Mouse (Mus musculus) bone marrow macrophage, adult 2 months (primary cell): ENCODE data around the gene Itga8. TPM values are rescaled to one million over a fixed set of nuclear protein-coding genes. Genes with fewer than 3 reads are reported as not detected.

ENCODE experiments used
- H3K27ac ChIP-seq: 2 replicates; pipeline ENCODE4 v1.5.1; 2012; ENCODE audit warnings: low read depth, low read length; ENCODE audit not compliant: insufficient read depth
- H3K4me1 ChIP-seq: 2 replicates; pipeline ENCODE4 v1.6.1; 2012; ENCODE audit warnings: low read length; ENCODE audit not compliant: control insufficient read depth, insufficient read depth
- H3K4me3 ChIP-seq: 2 replicates; pipeline ENCODE4 v1.5.1; 2012; ENCODE audit warnings: mild to moderate bottlenecking, low read length, moderate library complexity; ENCODE audit not compliant: insufficient read depth
- CTCF ChIP-seq: IDR thresholded peaks from 2 replicates; pipeline ENCODE4 v1.5.1; 2012; ENCODE audit warnings: low read depth, mild to moderate bottlenecking, low read length, moderate library complexity
- POLR2A ChIP-seq: IDR thresholded peaks from 2 replicates; pipeline ENCODE4 v1.6.1; 2012; ENCODE audit warnings: mild to moderate bottlenecking, low read depth, low read length, borderline replicate concordance
- polyA plus RNA-seq: library from polyadenylated mRNA; stranded (reverse); fragments of >200 nt; gene quantifications from 2 replicates; pipeline ENCODE4 v1.2.4, GENCODE M21; 2012; ENCODE audit not compliant: missing spikeins, insufficient read depth, insufficient read length

Gene Itga8
- polyA plus RNA-seq, 1 experiment, result 1.0 TPM

- TF ChIP-seq POLR2A (no peak), CTCF (no peak)
- H3K27ac ChIP-seq, result peak overlapping the region; percentile 35
- H3K4me1 ChIP-seq, result peaks cover 21% of the 10 kb centered on the region
- no peak overlapping the region for H3K4me3 ChIP-seq
Measured at GRCm38 (mm10) chr2:12174722-12175427, 126.8 kb downstream of the Itga8 start.

DNA sequence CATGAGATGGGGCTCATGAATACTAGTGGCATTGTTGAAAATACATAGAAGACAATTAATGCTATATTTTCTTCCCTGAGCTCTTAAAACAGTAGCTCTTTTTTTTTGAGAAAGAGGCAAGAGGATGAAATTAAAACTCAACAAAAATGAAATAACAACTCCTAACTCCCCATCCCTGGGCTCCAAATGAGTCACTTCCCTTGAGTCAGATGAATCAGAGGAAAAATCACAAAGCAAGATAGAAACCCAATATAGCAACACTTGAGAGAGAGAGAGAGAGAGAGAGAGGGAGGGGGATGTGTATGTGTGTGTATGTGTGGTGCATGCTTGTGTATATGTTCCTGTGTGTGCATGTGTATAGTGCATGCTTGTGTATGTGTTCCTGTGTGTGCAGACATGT, 131.5 kb downstream of the Itga8 start:
- H3K4me1 ChIP-seq, result peaks cover 17% of the 10 kb centered on the region
- 0 out of 2 replicates have a peak overlapping the region, but pooled peaks have one; percentile 23 for H3K27ac ChIP-seq
- TF ChIP-seq CTCF (no peak), POLR2A (no peak)
- H3K4me3 ChIP-seq, result no peak overlapping the region

- no peak overlapping the region for H3K4me3 ChIP-seq
- H3K4me1 ChIP-seq, result no peaks in the 10 kb centered on the region
- no peak overlapping the region for H3K27ac ChIP-seq
- no peak for TF ChIP-seq POLR2A
- no peak for TF ChIP-seq CTCF
Measured at GRCm38 (mm10) chr2:12160486-12160885, 141.2 kb downstream of the Itga8 start.

DNA sequence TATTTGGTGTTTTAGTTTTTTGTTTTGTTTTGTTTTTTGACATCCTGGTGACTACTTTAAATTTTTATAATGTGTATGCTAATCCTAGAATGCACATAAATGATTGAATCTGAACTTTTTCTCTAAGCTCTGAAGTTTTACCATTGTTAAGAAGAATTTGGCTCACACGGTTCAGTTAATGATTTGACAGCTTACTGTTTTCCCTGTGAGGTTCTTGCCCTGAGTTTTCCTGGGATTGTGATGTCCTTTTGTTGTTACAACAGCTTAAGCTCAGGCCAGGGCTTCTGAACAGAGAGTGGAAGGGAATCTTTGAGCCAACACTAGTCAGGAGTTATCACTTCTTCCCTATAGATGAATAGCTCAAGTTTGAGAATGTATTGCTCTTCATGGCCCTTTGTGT, 144.7 kb downstream of the Itga8 start:
- Histone ChIP-seq H3K4me1 (peaks cover 7% of the 10 kb centered on the region), H3K4me3 (no peak overlapping the region), H3K27ac (no peak overlapping the region)
- TF ChIP-seq POLR2A (no peak), CTCF (no peak)

- H3K4me1 ChIP-seq, result peaks cover 7% of the 10 kb centered on the region
- H3K4me3 ChIP-seq, result no peak overlapping the region
- no peak overlapping the region for H3K27ac ChIP-seq
- TF ChIP-seq POLR2A (no peak), CTCF (no peak)
Measured at GRCm38 (mm10) chr2:12156401-12156800, 145.3 kb downstream of the Itga8 start.

DNA sequence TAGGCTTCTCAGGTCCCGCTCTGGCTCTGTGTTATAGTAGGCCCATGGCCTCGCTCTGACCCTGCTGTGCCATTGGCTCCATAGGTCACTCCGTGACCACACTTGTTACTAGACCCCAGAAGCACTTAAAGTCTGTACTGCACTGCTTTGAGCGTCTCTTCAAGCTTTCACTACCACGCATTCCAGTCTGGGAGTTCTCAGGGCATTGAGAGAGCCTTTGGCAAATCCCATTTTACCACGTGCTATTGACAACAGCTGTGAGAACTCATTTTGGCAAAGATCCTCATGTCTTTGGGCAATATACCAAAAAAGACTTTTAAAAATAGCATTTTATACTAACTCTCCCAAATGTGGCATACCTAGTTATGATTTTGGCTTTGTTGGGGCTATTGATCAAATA, 147.0 kb downstream of the Itga8 start:
- Histone ChIP-seq H3K27ac (no peak overlapping the region), H3K4me3 (no peak overlapping the region), H3K4me1 (peaks cover 10% of the 10 kb centered on the region)
- TF ChIP-seq CTCF (no peak), POLR2A (no peak)

DNA sequence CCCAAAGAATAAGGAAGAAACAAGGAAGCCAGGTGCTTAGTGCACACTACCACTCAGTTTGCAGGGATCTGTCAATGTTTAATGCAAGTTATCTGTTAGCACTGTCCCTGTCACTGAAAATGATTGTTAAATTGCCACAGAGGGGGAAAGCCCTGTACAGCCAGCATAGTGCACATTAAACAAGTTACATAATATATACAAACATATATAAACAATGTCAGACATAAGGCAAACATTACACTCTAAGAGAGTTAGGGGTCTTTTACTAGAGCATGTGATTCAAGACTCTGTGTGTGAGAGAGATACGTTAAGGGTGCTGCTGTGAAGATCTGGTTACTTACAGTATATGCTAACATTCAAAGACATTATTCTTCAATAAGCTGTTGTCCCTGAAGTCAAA, 148.2 kb downstream of the Itga8 start:
- Histone ChIP-seq H3K4me1 (peaks cover 10% of the 10 kb centered on the region), H3K4me3 (no peak overlapping the region), H3K27ac (no peak overlapping the region)
- no peak for TF ChIP-seq CTCF
- TF ChIP-seq POLR2A, result no peak

DNA sequence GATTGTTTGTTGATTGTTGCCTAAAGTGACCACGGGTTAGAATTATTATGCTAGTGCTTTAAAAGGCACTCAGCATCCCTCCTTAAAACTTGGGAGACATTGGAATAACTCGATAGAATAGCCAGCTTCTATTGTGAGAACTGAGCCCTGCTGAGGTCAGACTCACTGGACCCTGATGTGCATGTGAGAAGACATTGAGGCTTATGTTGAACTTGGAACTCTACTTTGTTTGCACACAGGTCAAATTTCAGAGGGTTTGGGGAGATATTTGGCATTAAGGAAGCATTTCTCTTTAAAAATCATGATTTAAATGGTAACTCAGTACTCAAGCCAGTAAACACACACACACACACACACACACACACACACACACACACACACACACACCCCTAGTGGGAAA, 153.8 kb downstream of the Itga8 start:
- Histone ChIP-seq H3K4me3 (no peak overlapping the region), H3K4me1 (peaks cover 3% of the 10 kb centered on the region; the same call in 1 of the 2 replicates), H3K27ac (no peak overlapping the region)
- TF ChIP-seq CTCF (no peak), POLR2A (no peak)

- no peak overlapping the region for H3K4me3 ChIP-seq
- no peak overlapping the region for H3K27ac ChIP-seq
- H3K4me1 ChIP-seq, result peaks cover 3% of the 10 kb centered on the region; the same call in 1 of the 2 replicates
- TF ChIP-seq POLR2A, result no peak
- no peak for TF ChIP-seq CTCF
Measured at GRCm38 (mm10) chr2:12146612-12147011, 155.1 kb downstream of the Itga8 start.

DNA sequence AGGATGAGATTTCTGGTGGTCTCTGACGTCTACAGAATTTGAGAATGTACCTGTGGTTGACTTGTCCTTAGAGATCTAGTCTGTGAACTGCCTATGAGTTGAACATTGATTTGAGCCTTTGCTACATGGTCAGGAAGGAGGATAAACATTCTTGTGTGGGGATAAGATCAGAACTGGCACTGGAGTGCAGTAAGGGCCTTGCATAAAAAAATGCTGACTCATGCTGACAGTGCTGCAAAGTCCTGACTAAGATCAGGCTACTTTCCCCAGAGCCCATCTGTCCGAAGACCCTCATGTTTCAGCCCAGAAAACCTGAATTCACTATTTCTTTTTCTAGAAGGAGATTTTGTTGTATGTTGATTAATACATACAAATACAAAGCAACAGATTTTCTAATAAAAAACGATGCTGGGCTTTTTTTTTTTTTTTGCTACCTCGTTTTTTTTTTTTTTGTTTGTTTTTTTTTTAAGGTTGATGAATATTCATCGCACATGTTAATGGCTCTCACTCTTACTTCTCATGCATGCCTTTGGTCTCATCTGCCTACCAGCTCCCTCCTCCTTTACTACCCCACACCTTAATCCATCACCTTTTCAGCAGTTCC, 162.9 kb downstream of the Itga8 start:
- no peak for TF ChIP-seq POLR2A
- no peak for TF ChIP-seq CTCF
- H3K27ac ChIP-seq, result no peak overlapping the region
- peaks cover 4% of the 10 kb centered on the region for H3K4me1 ChIP-seq
- no peak overlapping the region for H3K4me3 ChIP-seq

GRCm38 (mm10) chr2:12126580-12126979, 175.1 kb downstream of the Itga8 start:
- TF ChIP-seq CTCF (no peak), POLR2A (no peak)
- H3K4me3 ChIP-seq, result no peak overlapping the region
- H3K27ac ChIP-seq, result no peak overlapping the region
- no peaks in the 10 kb centered on the region for H3K4me1 ChIP-seq
